Mouse (Mus musculus): Measurements from ENCODE around the gene Vps37c. TPM values are rescaled to one million over a fixed set of nuclear protein-coding genes. Genes with fewer than 3 reads are reported as not detected.

Vps37c gene
- total RNA-seq, 2 experiments from 2014 or later: 21.3 to 28.5 TPM

Other genes starting within 250 kb of the Vps37c start
- under 1 TPM; 0.17 to 0.18 TPM for gene Lrrc10b, start 231.3 kb upstream of the Vps37c start, total RNA-seq (2021)
- gene Ppp1r32, start 205.8 kb upstream of the Vps37c start, total RNA-seq (2021): under 1 TPM; 0.82 to 0.85 TPM
- gene Cpsf7, start 163.5 kb upstream of the Vps37c start, total RNA-seq (2021): 10 to 100 TPM; 15.4 to 19.8 TPM
- gene Sdhaf2, start 162.6 kb upstream of the Vps37c start, total RNA-seq (2021): 10 to 100 TPM; 45.0 to 47.5 TPM
- 1 to 10 TPM; 3.0 to 3.2 TPM for gene Tmem216, start 132.5 kb upstream of the Vps37c start, total RNA-seq (2021)
- gene Cyb561a3, start 111.6 kb upstream of the Vps37c start, total RNA-seq (2021): 1 to 10 TPM; 5.5 to 6.6 TPM
- 1 to 10 TPM in 1 of 2 experiments, under 1 TPM in 1; 0.87 to 1.0 TPM for gene Tmem138, start 111.4 kb upstream of the Vps37c start, total RNA-seq (2021)
- 100 to 1,000 TPM; 127 to 132 TPM for gene Ddb1, start 83.4 kb upstream of the Vps37c start, total RNA-seq (2021)
- gene Tkfc, start 83.1 kb upstream of the Vps37c start, total RNA-seq (2021): 1 to 10 TPM; 3.2 to 4.6 TPM
- gene Vwce, start 54.5 kb upstream of the Vps37c start, total RNA-seq (2021): not detected
- not detected for gene Pga5, start 10.7 kb upstream of the Vps37c start, total RNA-seq (2021)
- not detected for gene Cd5, start 50.3 kb downstream of the Vps37c start, total RNA-seq (2021)
- gene Cd6, start 141.3 kb downstream of the Vps37c start, total RNA-seq (2021): not detected
- under 1 TPM; 0.23 to 0.55 TPM for gene Slc15a3, start 151.0 kb downstream of the Vps37c start, total RNA-seq (2021)
- 1 to 10 TPM; 3.0 to 3.4 TPM for gene Tmem132a, start 181.2 kb downstream of the Vps37c start, total RNA-seq (2021)
- gene Tmem109, start 193.3 kb downstream of the Vps37c start, total RNA-seq (2021): 100 to 1,000 TPM; 208 to 227 TPM
- 100 to 1,000 TPM; 148 TPM for gene Prpf19, start 206.5 kb downstream of the Vps37c start, total RNA-seq (2021)
- not detected for gene Zp1, start 231.9 kb downstream of the Vps37c start, total RNA-seq (2021)
- gene Ptgdr2, start 248.4 kb downstream of the Vps37c start, total RNA-seq (2021): not detected

Measured in gastrocnemius, adult 18-20 months (tissue).